Mouse (Mus musculus): ENCODE results near the gene Pum2.

- TF ChIP-seq CTCF (IDR thresholded peaks at IDR 0.05; ENCODE audit: borderline replicate concordance, insufficient read depth, low read depth, low read length) (no peak), POLR2A (IDR thresholded peaks at IDR 0.05; ENCODE audit: borderline replicate concordance, insufficient read depth, low read length) (no peak)
Observed at GRCm38 (mm10) chr12:8797936-8798335, 124.0 kb downstream of the Pum2 start.
